ENCODE assay signal across 9 mouse cellular contexts in genomic region chr5:134678031-134678430, GRCm38 (mm10). TPM values are rescaled to one million over a fixed set of nuclear protein-coding genes. Genes with fewer than 3 reads are reported as not detected.
DNase-seq lines count a peak whose midpoint lies in the region; ATAC-seq and TF ChIP-seq lines count a peak whose summit lies in the region.
"Had no signal": no experiment of that assay in that cellular context is flagged by ENCODE, and none has a peak within 500 bp of the region (broad histone marks: within the 10 kb centered on the region; RNA-seq: fewer than 3 reads in every experiment).

No protein-coding gene starts in this region.

- no peak for ATAC-seq in forebrain, postnatal 0 days
- ATAC-seq: Patski had no signal

- TF ChIP-seq CTCF in gastrocnemius, adult 2 months (IDR thresholded peaks at IDR 0.05): no peak
- no peak for TF ChIP-seq CTCF in forebrain, postnatal 0 days (IDR thresholded peaks at IDR 0.05; ENCODE audit: low read depth)

- H3K36me3 ChIP-seq in forebrain, postnatal 0 days (ENCODE audit: insufficient read depth): peaks cover 13% of the 10 kb centered on the region; the same call in 1 of the 2 replicates

- H3K9ac ChIP-seq in forebrain, postnatal 0 days: no peak overlapping the region

- H3K4me1 ChIP-seq in forebrain, postnatal 0 days (ENCODE audit: insufficient read depth): 0 out of 2 replicates have a peak, but pooled peaks cover 10% of the 10 kb centered on the region

- intact Hi-C loops in gastrocnemius, adult 2 months (cut with DNase I): no loop called here

- peak overlapping the region; percentile 73 for H3K27ac ChIP-seq in gastrocnemius, adult 2 months
- no peak overlapping the region for H3K27ac ChIP-seq in forebrain, postnatal 0 days (ENCODE audit: low read depth, low read length)

- peak; percentile 17 for DNase-seq in kidney, postnatal 14 days
- DNase-seq in kidney, postnatal 4 days: no peak
- peak; percentile 66 for DNase-seq in gastrocnemius, adult 2 months
- DNase-seq in kidney, postnatal 36 days: peak; percentile 24 to 40
- peak; percentile 52 to 63 for DNase-seq in natural killer cell, adult 2 months (ENCODE audit: low spot score in 2 of 2)
- no peak for DNase-seq in urinary bladder, postnatal 4 days (ENCODE audit: low spot score in 2 of 2)
- no peak for DNase-seq in urinary bladder, adult 2 months (ENCODE audit: low spot score)
- DNase-seq in forebrain, postnatal 0 days: no peak

- H3K9me3 ChIP-seq in forebrain, postnatal 0 days (ENCODE audit: low read length): no peaks in the 10 kb centered on the region

- H3K27me3 ChIP-seq in forebrain, postnatal 0 days (ENCODE audit: insufficient read depth, low read length): no peaks in the 10 kb centered on the region
- H3K27me3 ChIP-seq: Patski had no signal

- H3K4me2 ChIP-seq in forebrain, postnatal 0 days (ENCODE audit: low read depth): no peak overlapping the region

- WGBS in forebrain, postnatal 0 days: 79% methylated on average over 3 of the region's 3 CpGs

- H3K4me3 ChIP-seq in gastrocnemius, adult 2 months: peak overlapping the region; percentile 69
- H3K4me3 ChIP-seq in forebrain, postnatal 0 days (ENCODE audit: low read depth, low read length): no peak overlapping the region

RNA-seq across cellular contexts. Expression of gene Limk1, which starts 10.4 kb away (rescaled TPM):
- total RNA-seq in gastrocnemius, adult 2 months (2021): 1 to 10 TPM; 1.5 to 2.2 TPM
- polyA plus RNA-seq in urinary bladder, adult 2 months (2012; rRNA removed): 10.6 and 12.6 TPM in 2 replicates
- 41.3 and 44.5 TPM in 2 replicates for total RNA-seq in forebrain, postnatal 0 days (2014; rRNA removed)
- 9.3 and 11.4 TPM in 2 replicates for polyA plus RNA-seq in forebrain, postnatal 0 days (2015; fragmentation: Nextera tagmentation; extraction: Ambion mirVana)

RNA-seq across cellular contexts. Expression of gene Eif4h, which starts 38.7 kb away (rescaled TPM):
- 100 to 1,000 TPM in 1 of 2 experiments, 10 to 100 TPM in 1; 92.2 to 105 TPM for total RNA-seq in gastrocnemius, adult 2 months (2021)
- polyA plus RNA-seq in urinary bladder, adult 2 months (2012; rRNA removed): 221 and 232 TPM in 2 replicates
- 498 and 525 TPM in 2 replicates for total RNA-seq in forebrain, postnatal 0 days (2014; rRNA removed)
- 315 and 343 TPM in 2 replicates for polyA plus RNA-seq in forebrain, postnatal 0 days (2015; fragmentation: Nextera tagmentation; extraction: Ambion mirVana)

Comparison
In these comparisons a context has a peak if more than half of its experiments do, and no peak if none do; other contexts are left out.
1. DNase-seq: peak in kidney, postnatal 14 days (single experiment), gastrocnemius, adult 2 months (single experiment), kidney, postnatal 36 days (2 of 2) and natural killer cell, adult 2 months (2 of 2); none in kidney, postnatal 4 days (0 of 2), urinary bladder, postnatal 4 days (0 of 2), urinary bladder, adult 2 months (single experiment) and forebrain, postnatal 0 days (single experiment).
2. RNA of gene Limk1, which starts 10.4 kb away (total RNA-seq): 41.3 to 44.5 TPM in forebrain, postnatal 0 days; 1.5 to 2.2 TPM in gastrocnemius, adult 2 months; every median in the first group is over 10 times any median in the second.